Mouse (Mus musculus) cerebellum, adult 2 months (tissue): ENCODE measurements around the gene Pms1.

ENCODE experiments used
- CTCF ChIP-seq: fragments of 200-500 bp; IDR thresholded peaks from 2 replicates; pipeline ENCODE4 v1.5.1; 2011; ENCODE audit warnings: low read depth, mild to moderate bottlenecking, control low read depth, low read length, moderate library complexity, borderline replicate concordance; ENCODE audit not compliant: insufficient read depth
- POLR2A ChIP-seq: fragments of 200-500 bp; IDR thresholded peaks from 2 replicates; pipeline ENCODE4 v1.6.1; 2011; ENCODE audit warnings: low read length, control low read depth, borderline replicate concordance; ENCODE audit not compliant: insufficient read depth

DNA sequence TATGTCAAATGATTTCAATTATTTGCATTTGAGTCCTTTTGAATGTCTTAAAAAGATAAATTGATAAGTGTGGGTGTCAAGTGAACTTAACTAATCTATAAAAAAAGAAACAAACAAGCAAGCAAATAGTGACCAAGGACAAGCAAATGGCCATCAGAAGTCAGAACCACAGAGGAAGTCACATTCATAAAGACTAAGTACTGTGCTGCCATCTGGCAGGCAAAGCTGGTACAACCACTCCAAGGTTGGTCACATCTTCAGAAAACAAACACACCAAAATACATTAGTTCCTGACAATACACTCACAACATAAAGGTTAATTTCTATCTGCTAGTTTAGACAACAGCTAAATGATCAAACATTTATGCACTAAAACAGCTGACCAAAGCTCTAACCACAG lies 24.2 kb downstream of the Pms1 start:
- TF ChIP-seq CTCF (peak; percentile 70; the same call in 1 of the 2 replicates), POLR2A (no peak)
